Mouse (Mus musculus) forebrain, embryonic 16.5 days (tissue): ENCODE measurements around the gene Gm9573. TPM values are rescaled to one million over a fixed set of nuclear protein-coding genes. Genes with fewer than 3 reads are reported as not detected.

Experiments used
- ATAC-seq: fragments of 200-750 bp; cut with Nextera tagmentation; 2 replicates; pipeline ENCODE4 v1.8.0; 2017; ENCODE audit warnings: mild to moderate bottlenecking, moderate library complexity
- H3K27ac ChIP-seq: fragments of 300-500 bp; sonication (generic); 2 replicates; pipeline ENCODE4 v1.5.1; 2014; ENCODE audit warnings: low read length, control low read depth
- H3K27me3 ChIP-seq: fragments of 300-500 bp; sonication (generic); replicated peaks from 2 replicates; pipeline ENCODE4 v1.6.1; 2014; ENCODE audit warnings: low read length; ENCODE audit not compliant: control insufficient read depth, insufficient read depth
- H3K36me3 ChIP-seq: fragments of 300-500 bp; sonication (generic); 2 replicates; pipeline ENCODE4 v1.6.1; 2014; ENCODE audit not compliant: control insufficient read depth, insufficient read depth
- H3K4me1 ChIP-seq: fragments of 300-500 bp; sonication (generic); replicated peaks from 2 replicates; pipeline ENCODE4 v1.6.1; 2014; ENCODE audit warnings: low read length; ENCODE audit not compliant: control insufficient read depth, insufficient read depth
- H3K4me2 ChIP-seq: fragments of 300-500 bp; sonication (generic); 2 replicates; pipeline ENCODE4 v1.6.1; 2014; ENCODE audit warnings: mild to moderate bottlenecking, low read length, control low read depth
- H3K4me3 ChIP-seq: fragments of 300-500 bp; sonication (generic); replicated peaks from 2 replicates; pipeline ENCODE4 v1.5.1; 2014; ENCODE audit warnings: mild to moderate bottlenecking, low read length, control low read depth
- H3K9ac ChIP-seq: fragments of 300-500 bp; sonication (generic); replicated peaks from 2 replicates; pipeline ENCODE4 v1.6.1; 2014; ENCODE audit warnings: low read depth, low read length, control low read depth
- H3K9me3 ChIP-seq: fragments of 300-500 bp; sonication (generic); 2 replicates; pipeline ENCODE4 v1.6.1; 2016; ENCODE audit warnings: low read length; ENCODE audit not compliant: control insufficient read depth
- WGBS: fragments of 180-500 bp; shearing (Covaris S2); extraction: QIAGEN DNeasy Blood & Tissue Kit; methylation state at CpG from one replicate; pipeline ENCODE4 v1.1.7; 2014; 5-methylcytosine and 5-hydroxymethylcytosine counted together
- polyA plus RNA-seq: library from polyadenylated mRNA; unstranded; fragments of >200 nt; fragmentation: Nextera tagmentation; extraction: Ambion mirVana; gene quantifications from 2 replicates; pipeline ENCODE4 v1.2.1, GENCODE M21; 2015

Gene Gm9573
- polyA plus RNA-seq, 1 experiment from 2014 or later = not detected

- H3K4me2 ChIP-seq = no peak overlapping the region
- peaks cover 7% of the 10 kb centered on the region for H3K4me1 ChIP-seq
- ATAC-seq = no peak
- no peak overlapping the region for H3K4me3 ChIP-seq
- H3K36me3 ChIP-seq = no peaks in the 10 kb centered on the region
- no peak overlapping the region for H3K27ac ChIP-seq
- WGBS = 13% methylated on average over 4 of the region's 4 CpGs
- no peak overlapping the region for H3K9ac ChIP-seq
- H3K27me3 ChIP-seq = no peaks in the 10 kb centered on the region
- no peaks in the 10 kb centered on the region for H3K9me3 ChIP-seq
These were observed 38.0 kb downstream of the Gm9573 start for GRCm38 (mm10) chr17:35588387-35588786.

- H3K9me3 ChIP-seq = no peaks in the 10 kb centered on the region
- H3K36me3 ChIP-seq = no peaks in the 10 kb centered on the region
- no peak for ATAC-seq
- peaks cover 7% of the 10 kb centered on the region for H3K4me1 ChIP-seq
- WGBS = 86% methylated on average over 1 of the region's 1 CpGs
- H3K4me2 ChIP-seq = no peak overlapping the region
- no peak overlapping the region for H3K9ac ChIP-seq
- no peak overlapping the region for H3K27ac ChIP-seq
- H3K27me3 ChIP-seq = no peaks in the 10 kb centered on the region
- H3K4me3 ChIP-seq = no peak overlapping the region
These were observed 39.1 kb downstream of the Gm9573 start for GRCm38 (mm10) chr17:35587291-35587690.

- peak; percentile 33; the same call in 1 of the 2 replicates for ATAC-seq
- 18% methylated on average over 16 of the region's 16 CpGs for WGBS
- H3K27me3 ChIP-seq = no peaks in the 10 kb centered on the region
- H3K4me3 ChIP-seq = no peak overlapping the region
- no peaks in the 10 kb centered on the region for H3K36me3 ChIP-seq
- peaks cover 4% of the 10 kb centered on the region for H3K4me1 ChIP-seq
- H3K4me2 ChIP-seq = peak overlapping the region; percentile 37
- no peaks in the 10 kb centered on the region for H3K9me3 ChIP-seq
- no peak overlapping the region for H3K27ac ChIP-seq
- H3K9ac ChIP-seq = peak overlapping the region; percentile 50
These were observed 42.0 kb downstream of the Gm9573 start for GRCm38 (mm10) chr17:35584330-35584937.

GRCm38 (mm10) chr17:35582900-35583299, 43.5 kb downstream of the Gm9573 start:
- Histone ChIP-seq H3K4me1 (peaks cover 4% of the 10 kb centered on the region), H3K36me3 (no peaks in the 10 kb centered on the region), H3K4me3 (no peak overlapping the region), H3K27me3 (no peaks in the 10 kb centered on the region), H3K27ac (no peak overlapping the region), H3K9me3 (no peaks in the 10 kb centered on the region), H3K9ac (no peak overlapping the region), H3K4me2 (no peak overlapping the region)
- no peak for ATAC-seq
- WGBS = 93% methylated on average over 1 of the region's 1 CpGs

GRCm38 (mm10) chr17:35578211-35578610, 48.2 kb downstream of the Gm9573 start:
- H3K4me2 ChIP-seq = no peak overlapping the region
- H3K36me3 ChIP-seq = no peaks in the 10 kb centered on the region
- no peak overlapping the region for H3K4me3 ChIP-seq
- ATAC-seq = no peak
- H3K9ac ChIP-seq = no peak overlapping the region
- no peak overlapping the region for H3K27ac ChIP-seq
- WGBS = 19% methylated on average over 6 of the region's 6 CpGs
- no peaks in the 10 kb centered on the region for H3K27me3 ChIP-seq
- H3K4me1 ChIP-seq = no peaks in the 10 kb centered on the region
- no peaks in the 10 kb centered on the region for H3K9me3 ChIP-seq

GRCm38 (mm10) chr17:35571477-35571876, 55.0 kb downstream of the Gm9573 start:
- H3K9ac ChIP-seq = no peak overlapping the region
- H3K4me3 ChIP-seq = no peak overlapping the region
- H3K36me3 ChIP-seq = no peaks in the 10 kb centered on the region
- 0 out of 2 replicates have a peak, but pooled peaks cover 5% of the 10 kb centered on the region for H3K27me3 ChIP-seq
- no peak overlapping the region for H3K27ac ChIP-seq
- 97% methylated on average over 7 of the region's 7 CpGs for WGBS
- ATAC-seq = no peak
- H3K9me3 ChIP-seq = no peaks in the 10 kb centered on the region
- H3K4me1 ChIP-seq = peaks cover 10% of the 10 kb centered on the region
- no peak overlapping the region for H3K4me2 ChIP-seq

- no peak for ATAC-seq
These were observed 55.6 kb downstream of the Gm9573 start for GRCm38 (mm10) chr17:35570836-35571235.

GRCm38 (mm10) chr17:35569091-35569944, 57.1 kb downstream of the Gm9573 start:
- Histone ChIP-seq H3K36me3 (no peaks in the 10 kb centered on the region), H3K4me3 (peak overlapping the region; percentile 34), H3K4me2 (peak overlapping the region; percentile 62), H3K4me1 (peaks cover 10% of the 10 kb centered on the region), H3K9me3 (no peaks in the 10 kb centered on the region), H3K27me3 (0 out of 2 replicates have a peak, but pooled peaks cover 5% of the 10 kb centered on the region), H3K9ac (peak overlapping the region; percentile 49), H3K27ac (no peak overlapping the region)
- peak; percentile 59 for ATAC-seq
- 3% methylated on average over 28 of the region's 28 CpGs for WGBS

More at GRCm38 (mm10) chr17:35570836-35571235, 55.6 kb downstream of the Gm9573 start:
- no peak overlapping the region for H3K4me2 ChIP-seq
- H3K27me3 ChIP-seq = 0 out of 2 replicates have a peak, but pooled peaks cover 5% of the 10 kb centered on the region
- H3K4me1 ChIP-seq = peaks cover 10% of the 10 kb centered on the region
- no peak overlapping the region for H3K9ac ChIP-seq
- WGBS = 67% methylated on average over 14 of the region's 14 CpGs
- no peak overlapping the region for H3K27ac ChIP-seq
- no peak overlapping the region for H3K4me3 ChIP-seq
- H3K9me3 ChIP-seq = no peaks in the 10 kb centered on the region
- no peaks in the 10 kb centered on the region for H3K36me3 ChIP-seq
